Mouse (Mus musculus) left cerebral cortex, postnatal 14 days (tissue): Measurements from ENCODE around the gene Fam83g. TPM values are rescaled to one million over a fixed set of nuclear protein-coding genes. Genes with fewer than 3 reads are reported as not detected.

Source experiments
- DNase-seq, 2 experiments: peaks; one replicate each; pipeline ENCODE4 v3.0.0; 2021 to 2022; ENCODE audit warnings: low spot score in 2 of 2, mixed read lengths in 1 of 2
- intact Hi-C: fragments of 180-260 bp; cut with DNase I; formaldehyde crosslinking; loops from one replicate; pipeline ENCODE4 v1.15.1; 2025
- total RNA-seq, 2 experiments: library from RNA; stranded (reverse); gene quantifications; 2 replicates each; pipeline ENCODE4 v1.2.3; 2021

Fam83g gene
- total RNA-seq, 2 experiments from 2014 or later: 0.09 TPM; not detected in 1

DNA sequence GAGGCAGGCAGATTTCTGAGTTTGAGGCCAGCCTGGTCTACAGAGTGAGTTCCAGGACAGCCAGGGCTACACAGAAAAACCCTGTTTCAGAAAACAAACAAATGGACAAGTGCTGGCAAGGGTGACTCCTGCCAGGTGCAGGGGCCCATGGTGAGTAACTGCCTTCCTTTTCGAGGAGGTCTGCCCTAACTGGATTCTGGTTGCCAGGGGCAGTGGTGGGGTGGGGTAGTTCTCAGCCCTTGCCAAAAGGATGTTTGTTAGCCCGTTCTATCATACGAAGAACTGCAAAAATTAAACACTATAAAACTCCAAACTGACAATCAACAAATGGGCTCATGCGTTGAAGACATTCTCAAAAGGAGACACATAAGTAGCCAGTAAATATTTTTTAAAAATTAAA is 34.3 kb upstream of the Fam83g start:
- intact Hi-C loops: no loop called here
- DNase-seq: no peak

DNA sequence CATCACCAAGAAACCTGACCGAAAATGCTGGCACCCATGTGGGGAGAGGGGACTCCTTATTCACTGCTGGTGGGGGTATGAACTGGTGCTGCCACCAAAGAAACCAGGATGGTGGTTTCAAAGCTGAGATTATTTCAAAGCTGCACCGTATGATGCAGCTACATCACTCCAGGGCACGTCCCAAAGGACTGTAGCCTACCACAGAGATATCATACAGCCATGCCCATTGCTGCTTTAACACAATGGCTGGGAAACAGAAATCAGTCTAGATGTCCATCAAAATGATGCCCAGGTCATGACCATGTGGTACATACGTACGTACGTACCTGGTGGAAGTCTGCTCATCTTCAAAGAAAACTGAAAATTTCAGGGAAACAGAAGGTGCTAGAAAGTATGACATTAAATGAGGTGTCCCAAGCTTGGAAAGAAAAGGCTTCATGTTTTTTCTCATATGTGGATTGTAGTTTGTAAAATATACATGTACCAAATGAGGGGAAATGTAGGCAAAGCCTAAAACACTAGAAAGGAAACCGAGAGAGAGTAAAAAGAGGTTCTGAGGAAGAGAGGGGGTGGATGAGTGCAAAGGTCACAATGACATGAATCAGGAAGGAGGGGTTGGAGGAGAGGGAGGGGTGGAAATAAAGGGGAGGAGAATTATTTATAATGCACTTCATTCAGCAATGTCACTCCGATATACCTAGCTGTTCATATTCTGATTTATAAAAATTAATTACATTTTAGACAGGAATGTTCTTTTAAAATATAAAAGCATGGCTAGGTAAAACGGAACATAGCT is 33.2 kb upstream of the Fam83g start:
- no peak for DNase-seq
- intact Hi-C loops: no loop called here

DNA sequence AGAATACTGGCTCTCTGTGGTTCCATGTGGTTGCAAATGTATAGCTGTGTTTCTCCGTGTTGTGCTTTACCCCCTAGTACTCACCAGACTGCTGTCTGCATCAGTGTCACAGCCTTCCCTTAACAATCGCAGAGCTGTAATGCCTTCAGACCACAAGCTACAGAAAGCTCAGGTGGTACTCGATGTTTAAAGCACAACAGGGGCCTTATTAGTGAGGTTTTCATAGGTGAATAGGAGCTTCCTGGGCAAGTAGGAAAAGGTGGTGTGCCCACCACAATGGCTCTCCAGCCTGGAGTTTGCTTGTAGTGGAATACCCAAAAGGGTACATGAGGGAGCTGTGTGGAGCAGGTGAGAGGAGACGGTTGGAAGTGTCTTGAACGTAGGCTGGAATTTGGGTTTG is 31.7 kb upstream of the Fam83g start:
- no peak for DNase-seq
- intact Hi-C loops: no loop called here

DNA sequence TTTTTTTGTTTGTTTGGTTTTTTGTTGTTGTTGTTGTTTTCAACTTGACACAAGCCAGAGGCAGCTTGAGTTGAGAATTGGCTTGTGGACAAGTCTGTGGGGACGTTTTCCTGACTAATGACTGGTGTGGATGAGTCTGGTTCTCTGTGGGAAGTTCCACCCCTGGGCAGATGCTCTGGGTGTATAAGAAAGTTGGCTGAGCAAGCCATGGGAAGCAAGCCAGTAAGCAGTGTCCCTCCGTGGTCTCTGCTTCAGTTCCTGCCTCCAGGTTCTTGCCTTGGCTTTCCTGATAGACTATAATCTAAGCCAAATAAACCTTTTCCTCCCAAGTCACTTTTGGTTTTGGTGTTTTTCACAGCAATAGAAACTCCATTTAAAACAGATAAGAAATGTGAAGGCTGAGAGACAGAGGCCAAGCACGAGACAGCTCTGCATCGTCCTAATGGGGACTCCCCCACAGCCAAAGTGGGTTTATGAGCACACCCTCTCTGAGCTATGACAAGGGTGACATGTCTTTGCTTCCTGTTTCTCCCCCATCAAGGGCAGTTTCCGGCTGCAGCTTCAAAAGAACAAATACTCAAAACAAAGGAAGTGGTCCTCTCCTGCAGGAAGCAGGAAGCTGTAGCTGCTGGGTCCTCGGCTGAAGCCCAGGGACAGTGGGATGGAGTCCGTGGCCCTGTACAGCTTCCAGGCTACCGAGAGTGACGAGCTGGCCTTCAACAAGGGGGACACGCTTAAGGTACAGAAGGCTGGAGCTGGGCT is 31.0 kb upstream of the Fam83g start, which contains the start of gene Grap:
TSS of gene Grap (plus strand) at position 580 of the 762 bp plus-strand sequence.
- intact Hi-C loops: no loop called here
- no peak for DNase-seq

DNA sequence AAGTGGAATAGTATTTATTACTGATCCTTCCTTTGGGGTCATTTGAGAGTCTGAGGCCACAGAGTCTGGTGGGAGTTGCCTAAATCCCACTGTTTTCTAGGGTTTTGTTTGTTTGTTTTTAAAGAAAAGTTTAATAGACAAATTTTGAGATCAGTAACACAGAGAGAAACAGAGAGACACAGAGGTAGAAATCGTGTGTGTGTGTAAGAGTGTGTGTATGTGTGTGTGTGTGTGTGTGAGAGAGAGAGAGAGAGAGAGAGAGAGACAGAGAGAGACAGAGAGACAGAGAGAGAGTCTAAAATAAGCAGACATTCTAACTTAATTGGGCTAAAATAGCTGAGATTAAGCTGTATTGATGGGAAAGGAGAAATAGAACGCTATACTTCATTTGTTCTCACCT is 30.3 kb upstream of the Fam83g start:
- intact Hi-C loops: no loop called here
- DNase-seq: no peak

DNA sequence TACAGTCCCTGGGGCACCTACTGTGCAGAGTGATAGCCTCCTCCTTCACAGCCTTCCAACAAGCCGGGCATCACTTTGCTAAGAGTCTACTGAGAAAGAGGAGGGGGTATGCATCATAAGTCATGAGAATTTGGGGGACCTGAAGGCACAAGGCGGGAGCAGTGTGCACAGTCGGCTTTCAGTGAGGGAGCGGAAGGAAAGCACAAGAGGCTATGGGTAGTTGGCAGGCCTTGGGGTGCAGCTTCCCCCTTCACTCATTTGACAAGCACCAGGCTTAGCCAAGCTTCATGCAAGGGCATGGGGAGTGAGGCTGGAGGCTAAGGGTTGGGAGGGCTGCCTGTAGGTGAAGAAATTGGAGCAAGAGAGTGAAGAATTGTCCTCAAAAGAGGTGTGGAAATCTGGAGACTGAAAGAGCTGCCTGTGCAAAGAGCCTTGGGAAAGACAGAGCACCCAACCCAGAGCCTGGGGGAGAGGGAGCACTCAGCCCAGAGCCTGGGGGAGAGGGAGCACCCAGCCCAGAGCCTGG is 29.0 kb upstream of the Fam83g start:
- intact Hi-C loops: no loop called here
- no peak for DNase-seq

DNA sequence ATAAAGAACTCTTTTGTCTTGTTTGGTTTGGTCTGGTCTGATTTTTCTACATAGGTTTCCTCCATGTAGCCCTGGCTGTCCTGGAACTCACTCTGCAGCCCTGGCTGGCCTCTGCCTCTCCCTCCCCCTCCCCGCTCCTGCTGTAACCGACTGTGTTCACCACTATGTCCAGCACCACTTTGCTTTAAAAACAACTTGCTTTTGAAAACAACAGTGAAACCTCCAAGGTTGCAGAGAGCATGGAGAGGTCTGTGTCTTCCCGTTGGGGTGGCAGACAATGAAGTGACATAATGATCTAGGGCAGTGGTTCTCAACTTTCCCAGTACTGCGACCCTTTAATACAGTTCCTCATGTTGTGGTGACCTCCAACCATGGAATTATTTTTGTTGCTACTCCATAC is 28.2 kb upstream of the Fam83g start:
- intact Hi-C loops: no loop called here
- DNase-seq: no peak

DNA sequence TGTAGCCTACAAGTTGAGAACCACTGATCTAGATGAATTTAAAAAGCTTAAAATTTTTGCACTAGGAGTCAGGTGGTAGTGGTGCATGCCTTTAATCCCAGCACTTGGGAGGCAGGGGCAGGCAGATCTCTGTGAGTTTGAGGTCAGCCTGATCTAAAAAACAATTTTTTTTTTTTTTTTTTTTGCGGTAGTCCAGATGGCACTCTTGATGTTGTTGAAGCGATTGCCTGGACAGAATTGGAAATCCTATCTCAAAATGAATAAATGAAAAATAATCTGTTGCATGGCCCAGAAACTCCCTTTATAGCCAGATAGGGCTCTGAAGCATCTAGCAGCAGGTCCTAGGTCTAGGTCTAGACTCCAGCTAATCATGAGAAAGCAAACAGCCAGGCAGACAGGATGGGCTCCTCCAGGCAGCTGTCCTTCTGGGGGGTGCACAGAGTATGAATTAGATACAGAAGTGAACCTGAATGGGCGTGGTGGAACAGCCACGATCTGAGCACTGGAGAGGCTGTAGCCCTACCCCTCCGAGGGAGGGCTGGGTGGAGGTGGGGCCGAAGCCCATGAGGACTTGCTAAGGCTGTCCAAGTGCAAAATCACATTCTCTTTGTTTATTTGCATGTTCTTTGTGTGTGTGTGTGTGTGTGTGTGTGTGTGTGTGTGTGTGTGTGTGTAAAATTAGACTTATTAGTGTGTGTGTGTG is 27.6 kb upstream of the Fam83g start:
- intact Hi-C loops: no loop called here
- no peak for DNase-seq

DNA sequence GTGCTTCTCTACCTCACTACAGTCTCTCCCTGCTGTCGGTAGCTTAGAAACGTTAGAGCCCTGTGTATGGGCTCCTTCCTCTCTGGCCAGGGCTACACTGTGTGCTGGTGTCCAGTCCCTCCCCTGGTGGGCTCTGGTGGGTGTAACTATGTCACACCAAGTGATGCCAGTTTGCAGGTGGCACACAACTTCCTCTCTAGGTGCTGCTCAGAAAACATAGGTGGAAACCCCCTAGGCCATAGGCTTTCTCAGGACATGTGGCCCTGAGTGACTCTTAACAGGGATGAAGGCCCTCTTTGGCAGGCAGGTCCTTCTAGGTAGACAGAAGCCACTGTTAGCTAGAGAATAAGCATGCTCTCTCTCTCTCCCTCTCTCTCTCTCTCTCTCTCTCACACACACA is 26.5 kb upstream of the Fam83g start:
- no peak for DNase-seq
- intact Hi-C loops: no loop called here

DNA sequence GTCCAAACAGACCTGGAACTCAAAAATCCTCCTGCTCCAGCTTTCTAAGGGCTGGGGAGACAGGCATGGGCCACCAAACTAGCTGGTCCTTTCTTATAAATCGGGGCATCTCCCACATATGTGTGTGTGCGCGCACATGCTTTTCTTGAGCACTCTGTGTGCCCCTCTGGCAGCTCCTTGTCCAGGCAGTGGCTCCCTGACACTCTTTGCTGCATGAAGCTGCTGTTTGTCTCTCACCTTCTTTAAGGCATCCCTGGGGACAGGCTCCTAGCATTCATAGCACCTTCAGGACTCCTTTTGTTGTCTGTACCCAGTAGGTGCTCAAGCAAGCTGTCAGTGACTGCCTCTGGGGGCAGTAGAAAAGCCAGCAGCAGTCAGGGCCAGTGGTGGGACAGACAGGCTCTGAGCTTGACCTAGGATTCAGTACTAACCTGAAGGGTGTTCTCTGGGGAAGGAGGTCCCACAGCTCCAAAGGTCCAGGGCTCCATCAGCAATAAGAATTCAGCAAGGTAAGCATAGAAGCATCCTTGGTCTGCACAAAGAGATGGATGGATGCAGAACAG is 25.4 kb upstream of the Fam83g start:
- no peak for DNase-seq
- intact Hi-C loops: no loop called here

DNA sequence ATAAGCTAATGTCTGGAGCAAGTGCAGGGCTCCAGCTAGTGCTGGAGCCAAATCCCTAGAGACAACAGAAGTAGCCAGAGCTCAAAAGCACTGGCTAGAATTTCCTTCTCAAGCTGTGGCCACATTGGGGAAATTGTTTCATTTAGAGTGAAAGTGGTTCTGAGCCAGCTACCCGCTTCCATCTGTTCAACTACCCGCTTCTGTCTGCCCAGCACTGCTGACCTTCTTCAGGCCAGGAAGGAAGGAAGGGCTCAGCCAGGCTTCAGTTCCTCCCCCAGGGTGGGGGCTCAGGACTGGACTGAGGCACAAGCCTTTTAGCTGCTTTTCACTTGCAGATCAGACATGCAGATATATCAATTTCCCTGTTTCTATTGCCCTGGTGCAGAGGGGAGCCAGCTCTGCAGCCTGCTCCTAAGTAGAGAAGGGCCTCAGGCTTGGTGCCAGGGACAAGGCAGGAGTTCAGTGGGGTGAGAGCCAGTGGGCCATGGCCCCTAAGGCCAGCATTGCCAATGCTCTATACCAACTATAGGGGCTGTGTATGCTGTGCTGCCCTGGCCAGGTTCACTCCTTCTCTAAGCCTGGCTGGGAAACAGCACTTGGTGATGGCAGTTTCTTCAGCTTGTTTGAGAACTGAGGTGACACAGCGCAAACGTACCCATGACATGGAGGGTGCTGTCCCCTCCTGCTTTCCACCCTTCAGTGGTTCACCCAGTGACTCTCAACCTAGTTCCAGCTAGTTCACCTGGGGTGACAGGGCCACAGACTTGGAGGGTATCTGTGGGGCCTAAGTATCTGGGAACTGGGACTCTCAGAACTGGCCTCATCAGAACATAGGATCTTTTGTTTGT is 24.7 kb upstream of the Fam83g start:
- DNase-seq: peak; percentile 19 to 52
- intact Hi-C loops: no loop called here

DNA sequence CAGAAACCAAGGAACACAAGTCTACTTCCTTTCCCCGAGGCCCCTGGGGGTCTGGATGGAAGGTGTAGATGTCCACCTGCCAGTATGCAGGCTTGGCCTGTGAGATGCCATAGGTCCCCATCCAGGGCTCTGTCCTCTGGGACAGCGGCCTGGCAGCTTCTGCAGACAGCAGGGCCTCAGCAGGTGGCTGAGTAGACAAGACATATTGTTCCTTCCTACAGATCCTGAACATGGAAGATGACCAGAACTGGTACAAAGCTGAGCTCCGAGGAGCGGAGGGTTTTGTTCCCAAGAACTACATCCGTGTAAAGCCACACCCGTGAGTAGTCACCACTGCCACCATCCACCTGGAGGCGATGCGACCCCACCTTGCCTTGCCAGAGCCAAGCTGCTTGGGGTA is 23.9 kb upstream of the Fam83g start:
- DNase-seq: no peak
- intact Hi-C loops: no loop called here

DNA sequence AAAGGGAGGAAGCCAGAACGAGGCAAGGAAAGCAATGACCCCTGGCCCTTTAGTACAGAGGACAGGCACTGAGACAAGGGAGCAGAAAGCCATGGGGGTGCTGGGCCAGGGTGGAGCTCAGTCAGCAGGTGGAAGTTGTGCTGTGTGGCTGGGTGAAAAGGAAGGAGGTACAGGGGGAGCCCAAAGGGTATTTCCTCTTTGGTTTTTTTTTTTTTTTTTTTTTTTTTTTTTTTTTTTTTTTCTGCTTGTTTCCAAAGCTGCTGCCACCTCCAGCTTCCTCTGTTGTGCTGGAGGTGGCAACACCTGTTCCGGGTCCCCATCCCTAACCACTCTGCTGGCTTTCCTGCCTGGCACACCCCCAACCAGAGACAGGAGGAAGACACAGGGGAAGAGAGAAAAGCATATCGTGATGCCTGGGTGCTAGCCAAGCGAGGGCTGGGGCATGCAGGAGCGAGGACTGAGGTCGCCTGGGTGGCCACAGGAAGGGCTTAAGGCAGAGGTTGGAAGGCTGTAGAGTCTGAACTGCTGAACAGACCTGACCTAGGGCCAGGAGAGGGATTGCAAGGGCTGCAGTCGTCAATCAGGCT is 23.0 kb upstream of the Fam83g start:
- DNase-seq: no peak
- intact Hi-C loops: no loop called here

DNA sequence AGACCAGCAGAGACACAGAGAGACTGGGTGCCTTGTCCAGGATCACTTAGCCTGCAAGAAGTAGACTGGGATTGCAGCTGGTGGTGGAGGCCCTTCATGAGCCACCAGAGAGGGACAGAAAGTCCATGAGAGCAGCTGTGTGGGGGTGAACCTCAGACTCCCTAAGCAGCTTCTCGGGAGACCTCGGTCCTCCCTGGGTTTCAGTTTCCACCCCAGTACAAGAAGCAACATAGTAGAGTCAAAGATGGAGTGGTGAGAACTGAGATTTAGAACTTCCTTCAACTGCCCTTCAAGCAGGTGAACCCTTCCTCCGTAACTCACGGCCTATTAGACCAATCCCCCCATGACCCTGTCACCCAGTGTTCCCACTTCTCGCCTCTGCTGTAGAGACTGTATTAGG is 21.7 kb upstream of the Fam83g start:
- DNase-seq: no peak
- intact Hi-C loops: no loop called here

DNA sequence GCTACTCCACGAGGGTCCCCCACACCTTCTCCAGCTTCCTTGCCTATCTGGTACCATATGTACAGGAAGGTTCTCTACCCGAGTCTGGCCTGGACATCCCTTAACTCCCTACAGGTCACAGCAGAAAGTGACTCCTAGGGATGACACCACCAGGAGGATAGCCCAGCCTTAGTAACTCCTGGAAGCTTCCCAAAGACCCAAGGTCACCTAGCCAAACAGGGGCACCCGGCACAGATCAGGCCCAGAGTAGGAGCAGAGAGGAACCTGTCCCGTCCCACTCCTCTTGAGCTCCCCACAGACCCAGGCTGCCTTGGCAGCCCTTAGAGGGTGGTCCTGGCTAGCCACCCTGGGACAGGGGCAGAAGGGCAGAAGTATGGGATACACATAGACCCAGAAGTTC is 18.5 kb upstream of the Fam83g start:
- DNase-seq: no peak
- intact Hi-C loops: no loop called here

DNA sequence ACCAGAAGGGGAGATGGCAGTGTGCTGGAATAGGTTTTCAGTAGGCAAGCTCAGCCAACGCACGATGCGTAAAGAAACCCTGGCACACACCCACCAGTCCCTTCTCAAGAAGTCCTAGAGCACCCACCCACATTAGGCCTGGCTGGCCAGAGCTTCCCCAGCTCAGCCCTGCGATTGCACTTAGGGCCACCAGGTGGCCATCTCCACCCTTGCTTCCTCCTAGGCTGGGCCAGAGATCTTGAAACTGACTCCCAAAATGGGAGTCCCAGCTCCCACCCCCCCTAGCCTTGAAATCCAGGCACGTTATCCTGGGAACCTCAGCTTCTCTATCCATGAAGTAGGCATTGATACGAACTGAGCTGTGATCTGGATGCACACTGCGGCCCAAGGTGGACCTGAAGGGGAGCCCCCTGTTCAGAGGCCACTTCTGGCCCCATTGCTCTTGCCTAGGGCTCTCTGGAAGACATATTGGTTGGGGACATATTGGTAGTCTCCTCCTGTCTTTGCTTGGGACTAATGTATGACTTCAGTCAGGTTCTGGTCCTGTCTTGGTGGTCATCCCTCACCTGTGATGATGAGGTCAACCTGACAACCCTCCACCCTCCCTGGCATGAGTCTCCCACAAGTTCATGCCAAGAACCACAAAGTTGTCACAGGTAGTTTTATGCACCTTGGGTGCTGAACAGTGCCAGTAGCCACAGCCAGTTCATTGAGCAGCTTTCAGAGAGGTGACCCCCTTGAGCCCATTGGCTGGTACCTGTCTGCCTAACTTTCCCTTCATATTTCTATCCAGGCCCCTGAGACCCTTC is 17.7 kb upstream of the Fam83g start:
- intact Hi-C loops: loop anchor here (2.0 kb wide), 1 partner anchor 49 kb away; no protein-coding TSS in a partner anchor
- DNase-seq: peak; percentile 56 to 67

DNA sequence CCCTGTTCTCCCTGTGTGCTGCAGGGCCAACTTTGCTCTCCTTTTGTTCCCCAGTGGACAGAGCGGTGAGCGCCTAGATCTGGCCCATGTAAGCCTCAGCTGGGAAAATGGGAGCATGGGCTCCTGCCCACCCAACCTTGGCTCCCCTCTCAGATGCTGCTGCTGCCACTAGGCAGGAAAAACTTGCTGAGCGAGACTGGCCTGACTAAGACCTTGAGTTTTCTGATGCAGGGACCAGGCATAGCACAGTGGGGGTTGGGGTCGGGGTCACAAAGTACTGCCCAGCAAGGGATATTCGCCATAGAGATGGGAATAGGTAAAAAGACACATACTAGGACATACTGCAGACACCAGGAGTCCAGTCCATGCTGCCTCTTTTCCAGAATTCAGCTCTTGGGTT is 16.6 kb upstream of the Fam83g start:
- DNase-seq: no peak
- intact Hi-C loops: loop anchor here (2.0 kb wide), 1 partner anchor 48 kb away; no protein-coding TSS in a partner anchor

DNA sequence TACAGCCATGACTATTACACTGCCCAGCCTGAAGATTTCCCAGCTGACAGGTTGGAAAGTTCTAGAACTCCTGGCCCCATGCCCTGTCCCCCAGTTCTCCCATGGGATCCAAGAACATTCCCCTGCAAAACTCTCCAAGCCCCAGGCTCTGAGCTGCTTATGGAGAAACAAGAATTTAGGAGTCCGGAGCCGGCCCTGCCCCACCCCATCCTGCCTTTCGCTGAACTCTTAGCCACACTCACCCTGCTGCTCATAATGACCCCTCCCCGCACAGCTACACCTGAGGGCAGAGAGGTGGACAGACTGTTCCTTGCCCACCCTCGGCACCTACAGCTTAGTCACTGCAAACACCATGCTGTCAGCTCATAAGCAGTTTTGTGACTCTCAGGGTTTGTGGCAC is 16.1 kb upstream of the Fam83g start:
- intact Hi-C loops: loop anchor here (2.0 kb wide), 1 partner anchor 47 kb away; no protein-coding TSS in a partner anchor
- DNase-seq: no peak
